Mouse (Mus musculus) heart, postnatal 36 days (tissue): ENCODE data around the gene Angptl1. TPM values are rescaled to one million over a fixed set of nuclear protein-coding genes. Genes with fewer than 3 reads are reported as not detected.

Experiments used
- DNase-seq, 2 experiments: peaks; one replicate each; pipeline ENCODE4 v3.0.0; 2021 to 2022
- intact Hi-C: fragments of 180-260 bp; cut with DNase I; formaldehyde crosslinking; loops from one replicate; pipeline ENCODE4 v1.15.1; 2025
- total RNA-seq, 2 experiments: library from RNA; stranded (reverse); gene quantifications; 2 replicates each; pipeline ENCODE4 v1.2.3; 2021

Gene Angptl1
- 1 to 10 TPM; 2.3 to 2.5 TPM for total RNA-seq

DNA sequence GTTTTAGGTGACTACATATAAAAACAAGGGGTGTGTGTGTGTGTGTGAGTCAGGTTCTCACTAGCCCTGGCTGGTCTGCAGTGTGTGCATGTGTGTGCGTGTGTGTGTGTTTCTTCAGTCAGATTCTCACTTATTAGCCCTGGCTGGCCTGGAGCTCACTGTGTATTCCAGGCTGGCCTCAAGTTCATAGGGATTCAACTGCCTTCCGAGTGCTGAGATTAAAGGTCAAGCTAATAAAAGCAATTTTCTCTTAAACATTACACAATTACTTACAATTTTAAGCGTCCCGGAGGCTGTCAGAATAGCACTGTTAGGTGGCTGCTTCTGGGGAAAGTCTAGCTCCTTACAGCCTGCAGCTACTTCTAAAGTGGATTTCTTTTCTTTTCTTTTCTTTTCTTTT lies at the start of gene Angptl1:
Angptl1 (plus strand) TSS at position 386 of the 400 bp plus-strand sequence.
- no peak for DNase-seq
- intact Hi-C loops, result no loop called here

DNA sequence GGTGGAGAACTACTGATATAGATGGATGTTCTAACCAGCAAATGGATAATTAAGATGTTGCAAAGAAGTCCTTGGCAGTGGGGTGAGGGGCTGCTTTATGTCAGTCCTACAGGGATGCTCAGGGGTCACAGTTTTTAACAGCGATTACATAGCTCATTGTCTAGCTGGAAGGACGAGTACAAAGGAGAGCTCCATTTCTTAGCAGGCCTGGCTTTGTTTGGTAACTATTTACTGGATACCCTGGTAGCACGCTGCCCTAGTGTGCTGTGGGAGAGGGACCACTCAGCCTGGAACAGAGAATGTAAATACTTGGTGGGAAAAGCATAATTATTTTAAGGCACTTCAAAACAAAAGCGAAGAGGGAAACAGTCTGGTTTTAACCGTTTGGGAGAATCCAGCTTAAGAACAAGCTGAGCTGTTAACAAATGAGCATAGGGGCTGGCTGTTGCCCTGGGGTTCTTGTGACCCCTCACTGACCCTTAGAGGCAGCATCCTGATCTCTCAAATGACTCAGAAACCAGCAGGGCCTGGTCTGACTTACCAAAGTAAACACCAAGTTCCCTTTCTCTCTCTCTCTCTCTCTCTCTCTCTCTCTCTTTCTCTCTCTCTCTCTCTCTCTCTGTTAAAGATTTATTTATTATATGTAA lies 48.4 kb upstream of the Angptl1 start:
- intact Hi-C loops, result no loop called here
- DNase-seq, result no peak

DNA sequence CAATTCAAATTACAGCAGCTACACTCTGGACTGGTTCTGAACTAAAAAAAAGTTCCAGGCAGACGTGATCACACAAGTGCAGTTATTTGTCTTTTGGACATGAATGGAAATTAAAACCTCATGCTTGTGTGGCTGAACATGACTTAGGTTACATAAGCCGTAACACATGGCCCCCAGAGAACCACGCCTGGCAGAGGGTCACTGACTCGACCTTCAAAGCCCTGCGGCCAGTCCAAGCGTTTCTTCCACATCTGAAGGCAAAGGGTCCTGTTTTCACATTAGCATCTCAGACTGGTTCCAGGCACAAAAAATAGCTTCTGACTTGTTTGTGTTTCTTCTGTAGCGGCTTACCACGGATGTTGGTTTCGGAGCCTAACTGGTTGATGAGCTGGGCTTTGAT lies 42.1 kb upstream of the Angptl1 start:
- peak; percentile 24 to 38 for DNase-seq
- intact Hi-C loops, result no loop called here

DNA sequence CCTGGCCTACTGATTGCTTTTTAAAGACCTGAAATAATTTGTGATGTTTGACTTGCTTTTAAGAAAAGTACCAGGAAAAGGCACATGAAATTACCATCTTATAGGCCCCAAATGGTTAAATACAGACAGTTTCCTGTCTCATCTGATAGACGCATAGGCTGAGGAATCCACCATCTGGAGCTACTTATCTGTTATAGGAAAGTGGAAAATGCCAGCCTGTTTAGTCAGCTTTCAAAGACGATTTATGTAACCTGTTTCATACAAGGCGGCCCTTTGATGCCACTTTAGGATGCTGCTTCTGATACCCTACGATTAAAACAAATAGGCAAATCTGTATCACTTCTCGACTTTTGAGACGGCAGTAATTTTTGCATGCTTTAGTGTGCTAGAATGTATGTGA lies 37.1 kb upstream of the Angptl1 start:
- intact Hi-C loops, result no loop called here
- no peak for DNase-seq

DNA sequence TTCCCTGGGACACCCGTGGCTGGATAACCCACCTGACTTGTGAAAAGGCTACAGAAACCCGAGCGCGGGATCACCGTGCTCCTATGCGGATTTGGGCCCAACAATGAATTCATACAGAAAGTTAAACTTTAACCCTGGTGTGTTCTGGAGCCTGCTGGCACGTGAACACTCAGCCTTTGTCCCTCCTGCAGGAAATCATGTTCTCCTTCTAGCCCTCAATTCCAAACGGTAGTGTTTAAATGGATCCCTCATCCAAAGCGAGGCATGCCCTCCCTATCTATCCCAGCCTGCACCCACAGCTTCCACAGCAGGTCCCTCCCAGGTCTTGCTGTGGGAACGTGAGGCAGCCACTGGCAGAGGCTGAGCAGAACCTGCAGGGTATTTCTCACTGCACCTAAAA lies 30.0 kb upstream of the Angptl1 start:
- intact Hi-C loops, result no loop called here
- DNase-seq, result no peak

DNA sequence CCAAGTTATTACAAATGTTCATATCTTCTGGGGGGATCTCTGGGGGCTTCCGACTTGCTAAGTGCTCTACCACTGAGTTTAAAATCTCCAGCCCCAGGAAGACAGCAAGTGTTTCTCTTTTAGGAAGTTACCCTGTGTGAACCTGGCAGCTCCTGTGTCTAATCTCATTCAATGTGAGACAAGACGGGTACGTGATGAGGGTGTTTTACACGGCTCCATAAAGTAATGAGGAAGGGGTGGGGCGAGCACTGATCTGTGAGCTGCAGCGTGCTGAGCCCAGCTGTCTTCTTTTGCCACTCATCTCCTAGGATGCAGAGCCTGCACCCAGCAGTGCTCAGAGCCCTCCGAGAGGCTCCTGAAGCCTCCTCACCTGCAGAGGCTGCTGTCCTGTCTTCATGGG lies 26.4 kb upstream of the Angptl1 start:
- DNase-seq, result no peak
- intact Hi-C loops, result no loop called here

DNA sequence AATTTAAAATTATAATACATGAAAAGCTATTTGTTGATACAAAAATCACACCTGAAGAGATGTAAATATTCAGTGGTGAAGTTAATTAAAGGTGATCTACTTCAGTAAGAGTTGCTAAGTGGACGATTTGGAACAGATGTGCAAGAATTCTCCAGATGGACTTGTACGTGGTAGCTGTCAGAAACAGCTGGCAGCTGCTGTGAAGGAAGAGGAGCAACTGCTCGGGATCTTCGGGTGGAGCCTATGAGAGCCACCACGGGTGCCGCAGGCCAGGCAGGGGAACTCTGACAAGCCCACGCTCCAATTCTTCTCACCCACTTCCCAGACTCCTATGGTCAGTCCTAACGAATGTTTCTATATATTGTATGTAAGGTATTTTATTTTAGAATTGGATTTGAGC lies 25.6 kb upstream of the Angptl1 start:
- no peak for DNase-seq
- intact Hi-C loops, result no loop called here

DNA sequence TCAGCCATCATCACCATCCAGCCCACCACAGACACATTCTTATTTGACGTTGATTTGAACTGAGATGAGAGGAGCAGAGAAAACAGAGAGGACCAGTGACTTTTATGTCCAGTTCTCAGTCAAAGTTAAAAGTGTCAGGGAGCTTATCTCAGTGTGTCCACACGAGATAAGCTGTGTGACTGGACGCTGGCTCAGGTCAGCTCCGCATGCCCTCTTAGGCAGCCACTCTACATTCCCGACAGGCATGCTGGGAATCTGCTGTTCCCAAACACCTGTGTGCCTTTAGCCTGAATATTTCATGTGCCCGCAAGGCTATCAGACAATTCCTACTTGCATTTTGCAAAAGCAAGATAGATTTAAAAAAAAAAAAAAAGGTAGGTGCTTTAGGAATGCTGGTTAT lies 24.9 kb upstream of the Angptl1 start:
- no peak for DNase-seq
- intact Hi-C loops, result no loop called here

DNA sequence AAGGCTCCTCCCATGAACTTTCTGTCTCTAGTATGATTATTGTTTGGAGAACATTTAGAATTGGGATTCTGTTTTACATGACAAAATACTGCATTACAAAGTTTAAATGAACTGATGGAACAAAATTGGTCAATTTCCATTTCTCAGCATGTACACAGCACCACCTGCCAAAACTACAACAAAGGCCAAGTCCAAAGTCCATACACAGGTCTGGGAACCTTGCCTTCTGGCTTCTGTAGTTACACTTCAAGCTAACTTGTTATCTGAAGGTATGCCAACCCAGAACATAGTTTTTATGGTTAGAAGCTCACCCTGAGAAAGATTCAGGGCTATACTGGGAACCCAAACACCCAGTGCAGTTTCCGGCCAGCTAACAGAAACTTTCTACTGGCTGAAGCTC lies 19.1 kb upstream of the Angptl1 start:
- intact Hi-C loops, result no loop called here
- DNase-seq, result no peak

DNA sequence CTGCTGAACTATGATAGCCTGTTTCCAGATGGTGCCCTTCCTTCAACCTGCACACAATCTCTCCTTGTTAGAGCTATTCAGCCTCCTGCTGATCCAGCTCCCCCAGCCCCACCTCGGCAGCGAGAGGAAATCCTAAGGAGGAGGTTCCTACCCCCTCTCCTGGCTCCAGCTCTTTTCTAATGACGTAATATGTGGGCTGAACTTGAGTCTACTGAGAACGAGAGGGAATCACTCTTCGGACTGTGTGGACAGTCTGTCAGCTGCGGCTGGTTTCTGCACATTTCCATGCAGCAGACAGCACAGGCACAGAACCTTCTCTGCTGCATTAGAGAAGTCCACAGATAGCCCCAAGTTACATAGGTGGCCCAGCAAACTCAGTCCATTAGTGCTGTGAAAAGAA lies 333 bp downstream of the Angptl1 start:
- peak; percentile 36 to 49 for DNase-seq
- intact Hi-C loops, result no loop called here

DNA sequence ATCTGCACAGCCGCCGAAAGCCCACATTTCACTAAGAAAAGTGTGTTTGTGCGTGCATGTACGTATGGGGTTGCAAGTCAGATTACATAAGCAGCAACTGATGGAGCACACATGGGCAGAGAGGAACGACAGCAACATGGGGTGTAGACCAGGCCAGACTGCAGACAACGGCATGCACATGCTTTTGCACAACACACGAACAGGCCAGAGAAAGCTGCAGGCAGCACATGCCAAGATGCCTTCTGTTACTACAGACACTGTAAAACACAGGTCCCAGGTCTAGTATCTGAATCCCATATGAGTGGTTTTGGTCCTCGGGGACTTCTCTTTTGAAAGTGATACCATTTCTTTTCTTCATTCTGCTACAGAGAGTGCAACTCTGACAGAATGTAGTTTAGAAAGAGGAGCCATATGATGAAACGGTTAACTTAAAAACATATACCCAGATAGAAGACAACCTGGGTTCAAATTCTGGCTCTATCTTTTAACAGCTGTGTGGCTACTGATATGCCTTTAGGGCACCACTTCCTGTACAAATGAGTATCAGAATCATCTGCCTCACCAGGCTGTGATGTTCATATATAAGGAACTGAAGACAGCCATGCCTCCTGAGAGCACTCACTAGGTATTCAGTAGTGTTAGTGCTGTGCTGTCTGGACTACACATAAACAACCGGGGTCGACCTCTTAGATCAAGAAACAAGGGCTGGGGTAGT lies 3.4 kb downstream of the Angptl1 start:
- intact Hi-C loops, result no loop called here
- DNase-seq, result no peak

DNA sequence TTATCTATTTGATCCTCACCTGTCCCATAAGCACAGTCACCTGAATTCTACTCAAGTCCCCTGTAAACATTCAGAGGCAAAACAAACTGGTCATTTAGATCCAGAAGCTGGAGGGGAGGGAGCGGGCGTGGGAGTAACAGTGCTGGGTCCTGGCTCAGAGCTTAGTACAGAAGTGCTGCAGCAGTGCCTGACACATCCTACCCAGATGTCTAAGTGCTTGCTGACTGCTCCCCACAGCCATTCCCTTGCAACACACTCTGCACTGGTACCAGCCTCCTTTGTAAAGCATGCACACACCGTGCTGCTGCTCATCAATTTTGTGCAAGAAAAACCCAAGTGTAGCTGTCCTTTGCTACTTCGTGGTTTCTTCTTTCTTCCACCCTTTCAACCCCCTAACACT lies 8.7 kb downstream of the Angptl1 start:
- intact Hi-C loops, result no loop called here
- no peak for DNase-seq

DNA sequence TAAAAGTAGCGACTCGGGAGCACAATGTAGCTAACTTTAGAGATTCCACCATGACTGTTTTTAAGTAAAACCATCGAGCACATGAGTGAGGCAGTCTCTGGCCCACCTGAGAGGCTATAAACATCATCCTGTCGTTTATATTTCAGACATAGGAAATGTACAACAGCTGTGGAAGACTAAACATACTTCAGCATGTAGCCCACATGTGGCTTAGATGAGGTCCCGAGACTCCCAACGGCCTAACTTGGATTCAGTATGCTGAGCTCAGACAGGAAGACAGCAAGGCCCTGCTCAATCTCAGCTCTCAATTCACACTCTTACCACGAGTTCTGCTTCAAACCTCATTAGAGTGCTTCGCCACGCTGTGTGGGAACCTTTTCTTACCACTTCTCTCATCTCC lies 14.0 kb downstream of the Angptl1 start:
- no peak for DNase-seq
- intact Hi-C loops, result no loop called here

DNA sequence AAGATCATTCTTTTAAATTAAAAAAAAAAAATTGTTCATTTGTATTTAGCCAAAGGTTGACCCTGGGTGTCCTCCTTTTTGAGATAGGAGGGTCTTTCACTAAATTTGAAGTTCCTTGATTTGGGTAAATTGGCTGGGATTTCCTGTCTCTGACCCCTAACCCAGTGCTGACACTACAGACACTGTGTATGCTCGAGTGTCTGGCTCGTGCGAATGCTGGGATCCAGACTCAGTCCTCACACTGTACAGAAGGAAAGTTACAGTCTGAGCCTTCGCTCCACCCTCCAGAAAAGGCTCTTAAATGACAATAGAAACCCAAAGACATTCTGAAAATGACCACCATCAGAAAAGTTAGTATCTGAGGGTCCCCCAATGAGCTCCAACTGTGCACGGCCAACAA lies 14.5 kb downstream of the Angptl1 start:
- intact Hi-C loops, result no loop called here
- no peak for DNase-seq

DNA sequence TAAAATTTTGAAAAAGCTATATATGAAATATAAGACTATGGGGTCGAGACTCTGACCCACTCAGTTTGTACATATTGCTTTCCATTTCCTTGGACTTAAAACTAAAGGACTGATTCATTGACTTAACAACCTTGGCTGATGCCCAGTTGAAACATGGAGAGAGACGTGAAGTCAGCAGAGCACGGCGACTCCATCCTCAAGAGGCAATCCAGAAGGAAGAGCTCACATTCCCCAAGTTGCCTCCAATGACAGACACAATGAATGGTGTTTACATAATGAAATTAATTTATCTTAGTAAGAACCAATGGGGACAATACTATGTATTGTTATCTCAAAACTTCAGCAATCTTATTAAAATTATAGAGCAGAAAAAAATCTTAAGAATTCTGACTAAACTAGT lies 16.2 kb downstream of the Angptl1 start:
- DNase-seq, result no peak

DNA sequence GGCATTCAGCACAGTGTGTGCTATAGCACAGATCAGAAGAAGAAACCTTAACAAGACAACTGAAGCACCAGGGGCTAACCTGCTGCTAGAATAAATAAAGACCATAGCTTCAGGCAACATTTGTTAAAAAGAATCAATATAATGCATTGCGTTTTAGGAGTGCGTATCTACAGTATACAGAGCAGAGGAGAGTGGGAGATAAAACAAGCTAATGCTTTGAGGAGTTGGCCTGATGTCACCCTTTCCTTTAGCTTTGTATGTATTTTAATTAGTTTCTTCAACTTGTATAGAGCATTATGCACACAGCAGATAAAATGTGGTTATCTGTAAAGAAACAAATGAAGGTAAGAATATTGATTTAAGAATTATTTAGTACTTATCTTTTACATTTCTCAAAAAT lies 18.3 kb downstream of the Angptl1 start:
- intact Hi-C loops, result no loop called here

More for the DNA sequence above, 16.2 kb downstream of the Angptl1 start:
- intact Hi-C loops, result no loop called here

DNA sequence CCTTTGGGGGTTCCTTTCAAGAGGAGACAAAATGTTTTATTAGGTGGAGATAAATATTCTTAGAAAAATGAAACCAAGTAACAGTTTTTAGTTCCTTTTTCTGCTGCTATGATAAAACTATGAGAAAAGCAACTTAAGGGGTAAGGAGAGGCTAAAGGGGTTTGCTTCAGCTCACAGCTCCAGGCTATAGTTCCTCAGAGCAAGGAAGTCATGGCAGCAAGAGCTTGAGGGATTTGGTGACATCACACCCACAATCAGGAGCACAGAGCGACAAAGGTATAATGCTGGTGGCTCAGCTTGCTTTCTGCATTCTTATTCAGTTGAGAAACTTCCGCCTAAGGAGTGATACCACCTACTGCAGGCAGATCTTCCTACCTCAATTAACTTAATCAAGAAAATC lies 20.8 kb downstream of the Angptl1 start:
- intact Hi-C loops, result no loop called here
- no peak for DNase-seq

More for the DNA sequence above, 18.3 kb downstream of the Angptl1 start:
- no peak for DNase-seq

DNA sequence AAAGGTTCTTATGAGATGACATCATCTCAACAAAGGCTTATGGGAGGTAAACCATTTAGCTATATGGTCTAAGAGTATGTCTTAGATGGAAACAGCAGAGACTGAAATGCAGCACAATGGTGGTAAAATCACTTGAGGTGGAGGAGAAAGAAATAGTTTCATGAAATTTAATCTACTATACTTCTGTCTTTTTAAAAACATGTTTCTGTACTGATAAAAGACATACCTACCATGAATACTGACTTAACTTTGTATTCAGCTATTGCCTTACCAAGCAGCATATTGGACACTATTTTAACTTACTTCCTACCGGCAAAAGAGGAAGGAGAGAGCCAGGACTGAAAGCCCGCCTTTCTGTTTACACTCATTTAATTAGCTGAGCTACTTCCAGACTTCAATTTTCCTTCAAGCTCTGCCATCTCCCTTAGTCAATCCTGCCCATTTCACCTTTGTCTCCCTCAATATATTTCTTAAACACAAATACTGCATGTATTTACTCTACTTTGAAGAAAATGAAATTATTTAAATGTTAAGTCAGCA lies 21.4 kb downstream of the Angptl1 start:
- intact Hi-C loops, result loop anchor here (5.0 kb wide), 1 partner anchor 48 kb away; no protein-coding TSS in a partner anchor
- DNase-seq, result no peak

DNA sequence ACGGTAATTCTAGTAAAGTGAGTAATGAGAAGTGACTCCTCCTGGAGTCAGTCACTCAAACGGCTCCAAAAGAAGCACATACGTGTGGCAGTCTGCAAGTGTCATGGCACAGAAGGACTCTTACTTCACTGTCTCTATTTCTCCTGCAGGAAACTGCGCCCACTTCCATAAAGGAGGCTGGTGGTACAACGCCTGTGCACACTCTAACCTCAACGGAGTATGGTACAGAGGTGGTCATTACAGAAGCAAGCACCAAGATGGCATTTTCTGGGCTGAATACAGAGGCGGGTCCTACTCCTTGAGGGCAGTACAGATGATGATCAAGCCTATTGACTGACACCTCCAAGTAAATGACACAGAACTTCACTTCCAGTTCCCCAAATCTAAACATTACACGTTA lies 21.9 kb downstream of the Angptl1 start:
- intact Hi-C loops, result loop anchor here (5.0 kb wide), 1 partner anchor 47 kb away; no protein-coding TSS in a partner anchor
- no peak for DNase-seq

DNA sequence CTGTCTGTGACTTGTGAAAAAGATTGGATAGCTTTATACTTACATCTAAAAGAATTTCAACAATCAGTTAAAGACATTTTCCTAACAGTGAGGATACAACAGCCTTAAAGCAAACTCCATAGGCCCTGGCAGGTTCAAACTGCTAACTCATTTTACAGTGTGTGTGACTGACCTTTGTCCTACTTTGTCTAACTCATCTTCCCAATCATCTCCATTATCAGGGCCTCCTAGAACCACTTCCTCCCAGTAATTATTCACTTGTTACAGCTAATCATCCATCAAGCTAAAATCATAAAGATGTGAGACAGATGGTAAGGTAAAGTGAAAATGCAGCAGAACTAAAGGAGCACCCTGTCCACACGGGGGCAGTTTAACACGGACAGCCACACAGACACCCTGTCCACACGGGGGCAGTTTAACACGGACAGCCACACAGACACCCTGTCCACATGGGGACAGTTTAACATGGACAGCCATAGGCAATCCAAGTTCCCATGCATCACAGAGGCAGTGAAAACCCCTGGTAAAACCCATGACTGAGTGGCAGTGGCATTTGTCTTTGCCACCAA lies 23.2 kb downstream of the Angptl1 start:
- intact Hi-C loops, result loop anchor here (5.0 kb wide), 1 partner anchor 46 kb away; no protein-coding TSS in a partner anchor

DNA sequence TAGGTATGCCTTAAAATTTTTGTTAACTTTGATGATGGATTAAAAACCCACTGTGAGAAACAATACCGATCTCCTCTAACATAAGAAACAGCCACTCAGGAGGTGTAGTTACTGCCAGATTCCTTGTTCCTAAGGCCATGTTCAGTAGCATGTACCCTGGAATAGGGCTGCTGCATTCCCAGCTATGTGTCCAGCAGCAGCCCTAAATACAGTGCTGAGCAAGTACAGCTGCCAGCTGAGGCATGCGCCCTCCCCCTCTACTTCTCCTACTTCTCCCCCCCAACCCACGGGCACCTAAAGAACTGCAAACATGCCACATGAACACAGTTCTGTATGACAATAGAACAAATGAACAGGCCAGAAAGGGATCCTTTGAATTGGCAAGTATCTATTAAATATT lies 25.4 kb downstream of the Angptl1 start:
- intact Hi-C loops, result loop anchor here (5.0 kb wide), 1 partner anchor 44 kb away; no protein-coding TSS in a partner anchor
- DNase-seq, result no peak

More for the DNA sequence above, 23.2 kb downstream of the Angptl1 start:
- no peak for DNase-seq

DNA sequence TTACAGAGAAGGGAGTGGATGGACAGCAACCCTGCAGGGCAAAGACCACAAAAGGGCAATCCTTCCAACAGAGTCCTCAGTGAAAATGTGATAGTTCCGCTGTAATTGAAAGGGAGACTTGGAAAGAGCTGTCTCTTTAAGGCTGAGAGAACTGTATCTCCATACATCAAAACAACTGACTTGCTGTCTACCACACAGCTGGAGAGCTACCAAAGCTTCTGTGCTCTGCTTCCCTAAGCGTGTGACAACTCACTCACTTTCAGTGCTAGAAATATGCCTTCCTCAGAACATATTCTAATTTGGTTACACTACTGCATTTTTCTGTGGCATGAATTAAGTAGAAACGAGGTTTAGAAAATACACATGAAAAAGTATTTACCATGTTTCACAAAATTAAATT lies 25.9 kb downstream of the Angptl1 start:
- no peak for DNase-seq
- intact Hi-C loops, result loop anchor here (5.0 kb wide), 1 partner anchor 43 kb away; no protein-coding TSS in a partner anchor
